Mouse (Mus musculus): ENCODE data around the gene Slco3a1. TPM values are rescaled to one million over a fixed set of nuclear protein-coding genes. Genes with fewer than 3 reads are reported as not detected.

The Slco3a1 gene
- total RNA-seq, 2 experiments from 2014 or later, result 21.6 to 44.6 TPM

- ATAC-seq (replicated peaks; ENCODE audit: poor library complexity), result no peak
These were observed 238.6 kb downstream of the Slco3a1 start for GRCm38 (mm10) chr7:74315836-74316435.

DNA sequence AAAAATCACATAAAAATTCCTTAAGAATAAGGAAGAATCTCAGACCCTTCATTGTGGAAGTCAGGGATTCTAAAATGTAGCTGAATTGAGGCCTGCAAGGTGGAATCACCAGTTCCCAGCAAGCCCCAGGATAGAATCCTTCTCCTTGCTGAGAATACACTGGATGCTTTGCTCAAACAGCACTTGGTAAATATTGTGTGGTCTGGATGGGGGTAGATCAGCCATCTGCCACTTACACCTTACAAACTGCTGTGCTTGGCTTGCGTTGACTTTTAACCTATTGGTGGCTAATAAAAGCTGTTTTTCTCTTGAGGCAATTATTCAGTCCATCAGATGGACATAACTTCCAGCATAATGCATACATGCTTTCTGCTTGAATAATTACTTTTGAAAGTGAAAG lies 240.3 kb downstream of the Slco3a1 start:
- ATAC-seq (replicated peaks; ENCODE audit: poor library complexity), result no peak

DNA sequence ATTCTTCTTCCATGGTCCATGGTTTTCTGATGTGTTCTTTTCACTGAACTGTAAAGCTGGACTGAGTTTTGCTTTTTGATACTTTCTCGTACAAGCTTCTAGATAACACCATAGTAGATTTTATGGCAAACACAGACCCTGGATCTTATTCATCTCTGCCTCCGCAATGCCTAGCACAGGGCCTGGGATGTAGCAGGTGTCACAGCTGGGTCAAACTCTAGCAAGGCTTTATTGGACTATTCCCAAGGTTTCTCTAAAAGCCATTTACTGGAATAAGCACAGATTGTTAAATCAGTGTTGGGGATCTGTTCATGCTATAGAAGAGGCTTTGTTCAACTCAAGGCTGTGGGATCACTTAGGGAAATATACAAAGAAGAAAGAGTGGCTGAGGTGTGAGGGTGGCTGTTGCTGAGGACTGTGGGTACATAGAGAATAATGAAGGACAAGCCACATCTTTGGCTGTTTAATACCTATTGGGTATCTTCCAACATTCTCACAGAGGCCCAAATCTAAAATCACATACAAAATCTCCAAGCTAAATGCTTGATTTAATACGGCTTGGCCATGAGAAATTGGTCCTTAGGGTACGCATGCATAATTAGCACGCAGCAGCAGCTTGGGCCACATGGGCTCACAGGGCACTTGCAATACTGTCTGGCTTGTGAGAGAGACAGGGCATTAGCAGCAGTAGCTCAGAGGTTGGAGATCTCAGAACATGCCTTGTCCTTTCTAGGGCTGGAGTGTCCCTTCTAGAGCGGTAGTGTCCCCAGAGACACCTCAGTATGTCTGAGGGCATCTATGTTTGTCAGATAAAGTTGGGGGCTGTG lies 241.1 kb downstream of the Slco3a1 start:
- no peak for ATAC-seq (replicated peaks; ENCODE audit: poor library complexity)

DNA sequence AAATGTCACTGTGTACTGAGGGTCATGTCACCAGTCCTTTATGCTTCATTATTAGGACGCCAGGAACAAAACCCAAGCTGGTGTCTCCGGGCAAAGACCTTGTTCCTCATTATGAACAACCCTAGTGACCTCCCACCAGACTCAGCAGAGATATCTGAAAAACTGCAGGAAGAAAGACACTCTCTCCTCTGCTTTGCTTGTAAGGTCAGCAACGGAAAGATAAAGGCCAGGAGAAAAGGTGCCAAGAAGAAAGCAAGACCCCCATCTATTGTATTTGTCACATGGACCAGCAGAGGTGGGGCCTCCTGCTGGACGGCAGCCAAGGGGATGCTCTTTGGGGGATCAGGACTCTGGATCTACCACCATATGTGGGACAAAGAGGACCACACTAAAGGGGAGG lies 243.0 kb downstream of the Slco3a1 start:
- no peak for ATAC-seq (replicated peaks; ENCODE audit: poor library complexity)

DNA sequence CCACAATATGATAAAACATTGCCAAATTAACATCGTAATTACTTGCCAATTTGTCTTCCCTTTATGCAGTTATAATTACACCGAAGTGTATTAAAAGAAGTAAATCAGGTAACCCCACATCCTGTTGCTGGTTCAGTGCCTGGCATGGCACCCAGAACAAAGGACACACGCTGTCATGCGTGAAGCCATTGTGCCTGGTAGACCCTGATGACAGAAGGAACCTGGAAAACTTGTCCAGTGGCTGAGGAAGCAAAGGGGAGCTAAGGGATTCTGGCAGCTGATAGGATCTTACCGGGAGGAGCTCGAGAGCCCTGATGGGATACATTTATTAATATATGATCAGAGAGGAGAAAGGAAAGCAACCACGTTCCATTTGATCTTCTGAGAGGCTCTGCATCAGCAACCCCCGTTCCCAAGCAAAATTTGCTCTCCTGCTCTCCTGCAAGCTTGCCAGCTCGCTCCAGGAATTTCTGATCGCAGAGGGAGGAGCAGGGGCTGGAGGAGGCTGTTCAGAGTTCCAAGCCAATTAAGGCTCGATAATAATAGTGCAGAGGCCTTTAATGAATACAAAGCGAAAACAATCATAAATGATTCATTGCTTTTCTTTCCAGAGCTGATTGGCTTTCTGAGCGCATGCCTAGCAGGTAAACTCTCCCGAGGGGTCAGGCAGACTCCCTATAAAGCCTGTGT lies 250.8 kb downstream of the Slco3a1 start:
- no peak for ATAC-seq (replicated peaks; ENCODE audit: poor library complexity)

- ATAC-seq (replicated peaks; ENCODE audit: poor library complexity), result no peak
These were observed 251.5 kb downstream of the Slco3a1 start for GRCm38 (mm10) chr7:74303081-74303480.

GRCm38 (mm10) chr7:74286531-74286930 lies 268.0 kb downstream of the Slco3a1 start:
- ATAC-seq (replicated peaks; ENCODE audit: poor library complexity), result no peak

- ATAC-seq (replicated peaks; ENCODE audit: poor library complexity), result no peak
These were observed 274.2 kb downstream of the Slco3a1 start for GRCm38 (mm10) chr7:74280371-74280770.

GRCm38 (mm10) chr7:74279356-74279755 lies 275.2 kb downstream of the Slco3a1 start:
- ATAC-seq (replicated peaks; ENCODE audit: poor library complexity), result no peak

GRCm38 (mm10) chr7:74270089-74270394 lies 284.5 kb downstream of the Slco3a1 start:
- ATAC-seq (replicated peaks; ENCODE audit: poor library complexity), result no peak

DNA sequence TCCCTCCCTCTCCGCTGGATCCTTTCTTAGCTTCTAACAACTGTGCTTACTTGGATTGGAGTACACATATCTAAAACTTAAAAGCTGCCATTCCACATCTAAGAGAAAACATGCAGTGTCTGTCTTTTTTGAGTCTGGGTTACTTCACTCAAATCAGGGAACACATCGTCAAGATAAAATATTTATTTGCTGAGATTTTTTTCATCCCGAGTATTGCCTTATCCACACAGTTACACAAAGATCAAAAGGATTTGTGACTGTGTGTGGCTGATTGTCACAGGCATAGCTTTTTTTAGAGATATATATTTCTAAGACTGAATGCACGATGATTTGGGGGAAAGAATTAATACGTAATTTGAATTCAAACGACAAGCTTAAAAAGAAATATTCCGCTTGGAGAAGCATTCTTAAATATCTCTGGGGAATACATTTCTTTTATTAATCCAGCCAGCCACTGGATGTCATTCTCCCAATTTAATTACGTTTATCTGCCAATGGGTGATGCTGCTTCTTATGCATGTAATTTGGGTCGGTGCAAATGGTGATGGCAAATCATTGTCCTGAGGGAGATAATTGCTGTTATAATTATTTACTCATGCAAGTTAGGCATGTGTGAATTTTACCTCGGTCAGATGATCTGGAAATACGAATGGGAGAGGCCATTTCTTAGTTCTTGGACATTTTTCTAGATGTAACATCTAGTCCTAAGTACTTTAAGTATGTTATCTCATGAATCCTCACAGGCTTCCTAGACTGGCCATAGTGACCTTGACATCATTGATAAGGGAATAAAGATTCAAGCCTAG lies 285.1 kb downstream of the Slco3a1 start:
- ATAC-seq (replicated peaks; ENCODE audit: poor library complexity), result no peak

GRCm38 (mm10) chr7:74266511-74267168 lies 287.9 kb downstream of the Slco3a1 start:
- ATAC-seq (replicated peaks; ENCODE audit: poor library complexity), result no peak

DNA sequence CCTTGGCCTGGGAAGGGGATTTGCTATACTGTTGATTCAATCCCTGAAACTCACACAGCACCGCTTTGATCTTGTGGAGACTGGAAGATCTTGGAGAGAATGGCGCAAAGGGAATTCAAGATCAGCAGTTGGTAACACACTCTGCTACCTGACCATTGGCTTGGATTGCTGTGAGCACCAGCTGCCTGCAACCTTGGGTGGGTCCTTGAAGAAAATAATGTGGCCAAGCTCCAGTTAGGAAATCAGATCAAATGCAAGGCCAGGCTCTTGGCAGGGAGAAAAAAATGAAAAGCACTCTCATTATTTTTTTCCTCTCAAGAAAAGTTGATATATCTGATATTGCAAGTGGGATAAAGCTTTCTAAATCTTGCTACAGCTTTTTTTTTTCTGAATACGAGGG lies 298.3 kb downstream of the Slco3a1 start:
- ATAC-seq (replicated peaks; ENCODE audit: poor library complexity), result no peak

GRCm38 (mm10) chr7:74252066-74252465 lies 302.5 kb downstream of the Slco3a1 start:
- no peak for ATAC-seq (replicated peaks; ENCODE audit: poor library complexity)

- no peak for ATAC-seq (replicated peaks; ENCODE audit: poor library complexity)
These were observed 313.3 kb downstream of the Slco3a1 start for GRCm38 (mm10) chr7:74241236-74241635.

GRCm38 (mm10) chr7:74240459-74241172 lies 314.0 kb downstream of the Slco3a1 start:
- ATAC-seq (replicated peaks; ENCODE audit: poor library complexity), result no peak

Measured in megakaryocyte progenitor cell, adult 5-6 weeks (primary cell).